Mouse (Mus musculus): ENCODE data around the gene Stoml3. TPM values are rescaled to one million over a fixed set of nuclear protein-coding genes. Genes with fewer than 3 reads are reported as not detected.

Gene Stoml3
- polyA plus RNA-seq (2014; fragmentation: Illumina TruSeq; extraction: RNeasy Lipid Tissue Mini Kit (QIAGEN cat#74804); ENCODE audit: insufficient read depth, low read depth, low replicate concordance): not detected

GRCm38 (mm10) chr3:53488353-53488752, at the start of gene Stoml3:
Gene Stoml3, plus strand, starts transcription at chr3:53488653.

GRCm38 (mm10) chr3:53463046-53463764, 25.2 kb upstream of the Stoml3 start, which contains the start of the genes Nhlrc3 and Proser1:
Gene Nhlrc3, minus strand, starts transcription at chr3:53463332.
Gene Proser1, plus strand, starts transcription at chr3:53463666.

Other genes starting within 250 kb of the Stoml3 start
- 4.9 TPM for gene Nhlrc3, start 25.3 kb upstream of the Stoml3 start, polyA plus RNA-seq (2014; fragmentation: Illumina TruSeq; extraction: RNeasy Lipid Tissue Mini Kit (QIAGEN cat#74804); ENCODE audit: insufficient read depth, low read depth, low replicate concordance)
- gene Proser1, start 25.0 kb upstream of the Stoml3 start, polyA plus RNA-seq (2014; fragmentation: Illumina TruSeq; extraction: RNeasy Lipid Tissue Mini Kit (QIAGEN cat#74804); ENCODE audit: insufficient read depth, low read depth, low replicate concordance): 3.8 TPM
- 0.09 TPM for gene Frem2, start 168.7 kb downstream of the Stoml3 start, polyA plus RNA-seq (2014; fragmentation: Illumina TruSeq; extraction: RNeasy Lipid Tissue Mini Kit (QIAGEN cat#74804); ENCODE audit: insufficient read depth, low read depth, low replicate concordance)